Mouse (Mus musculus) testis, postnatal 10 days (tissue): ENCODE results near the gene Atad3a.
"Not testable (repeated sequence)": the region's sequence is repeated elsewhere in the genome, so short reads cannot be mapped to it uniquely, and the experiment has no call there.

ENCODE experiments used
- DNase-seq: peaks from one replicate; pipeline ENCODE4 v3.0.0; 2021; ENCODE audit warnings: low spot score

The Atad3a gene

GRCm38 (mm10) chr4:155774971-155775740 is 14.3 kb upstream of the Atad3a start:
- peak; percentile 87 for DNase-seq

GRCm38 (mm10) chr4:155774280-155774754 is 13.4 kb upstream of the Atad3a start, which contains the start of gene Vwa1:
Vwa1 (minus strand) TSS chr4:155774698.
- peak; percentile 98 for DNase-seq

GRCm38 (mm10) chr4:155773335-155774078 is 12.6 kb upstream of the Atad3a start:
- no peak for DNase-seq

DNA sequence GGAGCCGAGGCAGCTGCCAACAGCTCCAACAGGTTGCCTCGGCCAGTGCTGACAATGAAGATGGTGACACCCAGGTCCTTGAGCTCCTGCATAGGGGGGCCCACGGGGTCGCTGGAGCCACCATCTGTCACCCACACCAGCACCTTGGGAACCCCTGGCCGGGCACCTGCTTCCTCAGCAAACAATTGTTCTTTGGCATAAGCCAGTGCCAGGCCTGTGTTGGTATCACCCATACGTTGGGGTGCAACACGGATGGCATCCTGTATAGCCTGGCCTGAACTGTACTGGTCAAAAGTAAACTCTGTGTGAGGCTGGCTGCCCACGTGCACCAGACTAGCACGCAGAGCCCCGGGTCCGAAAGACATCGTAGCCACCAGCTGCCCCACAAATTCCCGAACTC is 11.9 kb upstream of the Atad3a start:
- no peak for DNase-seq

GRCm38 (mm10) chr4:155771706-155772105 is 10.8 kb upstream of the Atad3a start:
- DNase-seq, result no peak

- DNase-seq, result no peak
Observed at GRCm38 (mm10) chr4:155770626-155771025, 9.7 kb upstream of the Atad3a start.

DNA sequence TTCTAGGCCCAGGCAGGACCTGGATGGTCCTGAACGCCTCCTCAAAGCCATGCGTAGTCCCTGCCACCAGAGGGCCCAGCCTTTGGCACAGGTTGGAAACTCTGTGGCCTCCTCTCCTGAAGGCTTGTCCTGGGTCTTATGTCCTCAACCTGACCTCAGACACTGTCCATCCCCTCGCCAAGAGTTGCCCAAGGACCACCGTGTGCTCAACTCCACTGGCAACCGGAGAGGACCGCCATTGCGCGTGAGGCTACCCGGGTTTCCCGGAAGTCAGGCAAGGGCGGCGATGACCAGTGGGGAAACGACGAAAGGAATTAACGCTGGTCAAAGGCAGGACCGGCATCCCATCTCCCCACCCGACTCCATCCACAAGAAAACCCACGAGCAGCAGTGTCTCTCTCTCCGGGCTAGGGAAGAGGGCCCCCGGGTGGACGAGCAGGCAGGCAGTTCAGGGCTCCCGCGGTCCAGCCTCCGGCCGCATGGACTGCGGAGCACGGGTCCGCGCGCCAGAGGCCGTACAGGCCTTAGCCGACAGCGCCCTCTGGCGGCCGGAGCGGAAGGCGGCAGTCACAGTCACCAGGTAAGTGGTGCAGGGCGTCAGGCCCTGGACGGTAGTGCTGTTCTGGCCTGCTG is 9.1 kb upstream of the Atad3a start:
- peak; percentile 97 for DNase-seq

DNA sequence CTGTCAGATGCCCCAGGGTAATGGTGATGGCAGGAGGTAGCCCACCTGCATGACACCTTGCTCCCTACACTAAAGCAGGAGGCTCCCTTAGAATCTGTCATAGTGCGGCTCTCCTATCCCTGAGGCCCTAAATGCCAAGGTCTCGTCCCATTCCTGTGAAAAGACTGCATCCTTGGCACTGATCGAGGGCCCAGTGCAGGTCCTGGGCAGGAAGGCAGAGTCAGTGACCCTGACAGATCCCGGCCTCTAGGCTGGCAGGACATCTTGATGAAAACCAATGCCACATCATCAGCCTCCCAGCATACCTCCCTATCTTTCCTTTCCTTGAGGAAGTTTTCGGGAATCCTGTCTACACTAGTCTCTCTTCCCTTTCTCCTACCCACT is 8.6 kb upstream of the Atad3a start:
- no peak for DNase-seq

GRCm38 (mm10) chr4:155762357-155762756 is 1.5 kb upstream of the Atad3a start:
- no peak for DNase-seq

GRCm38 (mm10) chr4:155761356-155762099 is 635 bp upstream of the Atad3a start:
- DNase-seq, result peak; percentile 50

- DNase-seq, result no peak
Observed at GRCm38 (mm10) chr4:155759862-155760612, 856 bp downstream of the Atad3a start.

- DNase-seq, result no peak
Observed at GRCm38 (mm10) chr4:155757011-155757410, 3.9 kb downstream of the Atad3a start.

DNA sequence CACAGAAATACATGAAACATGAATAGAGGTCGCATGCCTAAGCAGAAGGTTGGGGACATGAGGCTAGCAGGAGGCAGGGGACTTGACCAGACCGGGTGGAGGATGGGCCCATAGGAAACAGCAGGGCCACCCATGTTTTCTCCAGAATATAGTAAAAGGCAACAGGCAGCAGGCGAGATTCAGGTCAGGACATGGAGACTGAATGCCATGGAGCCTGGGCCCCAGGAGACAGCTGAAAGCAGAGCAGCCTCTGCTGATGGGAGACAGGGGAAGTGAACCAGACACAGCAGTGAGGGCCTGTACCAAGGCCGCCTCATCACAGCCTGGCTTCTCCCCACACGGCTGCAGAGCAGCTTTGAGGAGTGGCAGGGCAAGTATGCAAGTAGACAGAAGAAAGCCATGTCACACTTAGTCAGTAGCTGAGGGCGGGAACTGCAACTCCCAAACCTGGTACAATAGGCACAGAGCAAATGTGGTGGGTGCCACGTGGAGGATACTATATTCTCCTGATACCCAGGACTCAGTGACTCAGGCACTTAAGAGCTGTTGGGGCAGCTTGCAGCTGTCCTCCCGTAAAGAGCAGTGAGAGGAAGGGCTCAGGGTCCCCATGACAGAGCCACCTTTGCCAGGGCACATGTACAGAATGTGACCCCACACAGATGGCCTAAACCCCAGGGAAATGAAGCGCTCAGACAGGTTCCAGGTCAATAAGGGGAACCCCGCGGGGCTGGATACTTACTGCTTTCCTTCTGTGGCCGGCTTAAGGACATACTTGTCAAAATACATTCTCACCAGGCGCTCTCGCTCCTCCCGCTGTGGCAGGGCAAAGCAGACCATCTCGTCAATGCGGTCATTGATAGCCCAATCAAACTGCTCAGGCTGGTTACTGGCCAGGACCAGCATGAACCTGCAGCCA is 14.1 kb downstream of the Atad3a start:
- DNase-seq, result no peak

DNA sequence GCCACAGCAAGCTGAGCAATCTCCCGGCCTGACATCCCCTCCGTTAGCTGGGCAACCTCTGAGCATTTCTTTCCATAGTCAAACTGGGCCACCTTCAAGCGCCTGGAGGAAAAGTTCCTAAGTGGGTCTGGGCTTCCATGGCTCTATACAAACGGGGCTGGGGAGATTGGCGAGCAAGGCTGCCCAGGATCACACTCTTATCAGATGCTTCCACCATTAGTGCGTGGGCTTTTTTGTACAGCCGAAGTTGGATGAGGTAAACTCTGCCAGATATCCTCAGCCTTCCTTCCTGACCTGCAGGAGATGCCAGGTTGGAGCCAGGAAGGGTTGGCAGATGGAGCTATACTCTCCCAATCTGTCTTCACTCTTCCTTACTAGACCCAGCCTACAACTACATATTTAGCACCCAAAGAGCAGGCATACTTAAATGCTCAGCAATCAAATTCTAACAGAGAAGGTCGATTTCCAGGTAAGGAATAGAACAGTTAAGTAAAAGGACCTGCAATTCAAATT is 14.8 kb downstream of the Atad3a start:
- no peak for DNase-seq

GRCm38 (mm10) chr4:155745136-155745535 is 15.8 kb downstream of the Atad3a start:
- DNase-seq, result no peak

DNA sequence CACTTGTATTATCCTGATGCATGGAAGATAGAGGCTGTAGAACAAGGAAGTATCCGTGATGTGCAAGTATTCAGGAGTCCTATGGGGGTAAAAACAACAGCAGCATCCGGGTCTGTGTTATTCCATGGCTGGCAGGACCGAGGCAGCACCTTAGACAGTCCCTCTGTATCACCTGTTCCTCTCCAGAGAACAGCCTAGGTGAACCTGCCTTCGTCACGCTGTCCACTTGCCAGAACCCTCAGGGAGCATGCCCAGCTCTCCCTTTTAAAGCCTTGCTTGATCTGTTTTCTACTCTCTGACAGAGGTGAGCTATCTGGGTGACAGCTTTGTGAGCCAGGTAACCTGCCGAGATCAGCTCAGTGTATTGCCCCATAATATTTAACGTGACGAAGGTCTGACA is 16.4 kb downstream of the Atad3a start:
- no peak for DNase-seq

DNA sequence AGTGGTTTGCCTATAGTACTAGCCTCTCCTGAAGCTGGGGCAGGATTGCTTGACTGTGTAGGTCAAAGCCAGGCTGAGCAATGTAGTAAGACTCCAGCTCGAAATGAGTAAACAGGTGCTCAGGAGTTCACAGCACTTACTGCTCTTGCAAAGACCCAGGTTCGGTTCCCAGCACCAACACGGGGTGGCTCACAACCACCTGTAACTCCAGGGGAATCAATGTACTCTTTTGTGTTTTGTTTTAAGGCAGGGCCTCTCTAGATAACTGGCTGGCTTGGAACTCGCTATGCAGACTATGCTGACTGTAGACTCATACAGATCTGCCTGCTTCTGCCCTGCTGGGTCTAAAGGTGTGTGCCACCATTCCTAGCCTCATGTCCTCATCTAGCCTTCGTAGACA is 18.2 kb downstream of the Atad3a start:
- no peak for DNase-seq

GRCm38 (mm10) chr4:155740681-155741080 is 20.2 kb downstream of the Atad3a start:
- DNase-seq, result not testable (repeated sequence)

GRCm38 (mm10) chr4:155739741-155740636 is 20.9 kb downstream of the Atad3a start:
- no peak for DNase-seq
